Mouse (Mus musculus) splenic B cell, adult 2 months (primary cell): ENCODE results near the gene Gm45234.
A peak's percentile ranks its signal among the peaks of the same experiment; 100 is the strongest.

Source experiments
- DNase-seq: peaks from one replicate; pipeline ENCODE4 v3.0.0-alpha.2; 2011; ENCODE audit warnings: low read depth, low spot score
- H3K27me3 ChIP-seq: 2 replicates; pipeline ENCODE4 v1.6.1; 2012; ENCODE audit warnings: mild to moderate bottlenecking, low read length, moderate library complexity, mixed read lengths; ENCODE audit not compliant: control insufficient read depth, poor library complexity, insufficient read depth, severe bottlenecking
- H3K36me3 ChIP-seq: 2 replicates; pipeline ENCODE4 v1.6.1; 2012; ENCODE audit warnings: mild to moderate bottlenecking, low read length, moderate library complexity, mixed read lengths; ENCODE audit not compliant: control insufficient read depth, poor library complexity, insufficient read depth, severe bottlenecking

Gm45234 gene

GRCm38 (mm10) chr6:124738511-124739023 is 17.3 kb downstream of the Gm45234 start, which contains the start of gene Ptpn6:
Gene Ptpn6 (minus strand): TSS chr6:124738714.
- H3K36me3 ChIP-seq = no peaks in the 10 kb centered on the region; the same call in 1 of the 2 replicates
- no peaks in the 10 kb centered on the region for H3K27me3 ChIP-seq
- DNase-seq = peak; percentile 41

GRCm38 (mm10) chr6:124737040-124737439 is 18.8 kb downstream of the Gm45234 start:
- Histone ChIP-seq H3K27me3 (no peaks in the 10 kb centered on the region), H3K36me3 (no peaks in the 10 kb centered on the region)
- DNase-seq = no peak

GRCm38 (mm10) chr6:124734417-124734816 is 21.4 kb downstream of the Gm45234 start:
- DNase-seq = no peak
- Histone ChIP-seq H3K36me3 (peaks cover 9% of the 10 kb centered on the region), H3K27me3 (no peaks in the 10 kb centered on the region)

- DNase-seq = peak; percentile 87
- Histone ChIP-seq H3K27me3 (no peaks in the 10 kb centered on the region), H3K36me3 (peaks cover 22% of the 10 kb centered on the region)
These were observed 23.1 kb downstream of the Gm45234 start for GRCm38 (mm10) chr6:124732476-124733370.

GRCm38 (mm10) chr6:124731038-124731437 is 24.8 kb downstream of the Gm45234 start:
- H3K27me3 ChIP-seq = no peaks in the 10 kb centered on the region
- peaks cover 35% of the 10 kb centered on the region for H3K36me3 ChIP-seq
- no peak for DNase-seq

- H3K27me3 ChIP-seq = no peaks in the 10 kb centered on the region
- peaks cover 35% of the 10 kb centered on the region for H3K36me3 ChIP-seq
- peak; percentile 91 for DNase-seq
These were observed 25.7 kb downstream of the Gm45234 start for GRCm38 (mm10) chr6:124729850-124730705.

- Histone ChIP-seq H3K36me3 (peaks cover 44% of the 10 kb centered on the region), H3K27me3 (no peaks in the 10 kb centered on the region)
- DNase-seq = no peak
These were observed 27.2 kb downstream of the Gm45234 start for GRCm38 (mm10) chr6:124728621-124729020.

- H3K36me3 ChIP-seq = peaks cover 42% of the 10 kb centered on the region
- no peaks in the 10 kb centered on the region for H3K27me3 ChIP-seq
- DNase-seq = no peak
These were observed 31.3 kb downstream of the Gm45234 start for GRCm38 (mm10) chr6:124724472-124724871.

- H3K27me3 ChIP-seq = no peaks in the 10 kb centered on the region
- peaks cover 37% of the 10 kb centered on the region for H3K36me3 ChIP-seq
- DNase-seq = peak; percentile 75
These were observed 32.3 kb downstream of the Gm45234 start for GRCm38 (mm10) chr6:124723541-124723940.

- DNase-seq = peak; percentile 50
- H3K27me3 ChIP-seq = no peaks in the 10 kb centered on the region
- H3K36me3 ChIP-seq = peaks cover 31% of the 10 kb centered on the region
These were observed 32.8 kb downstream of the Gm45234 start for GRCm38 (mm10) chr6:124722876-124723473.

- DNase-seq = peak; percentile 85
- H3K36me3 ChIP-seq = peaks cover 19% of the 10 kb centered on the region
- no peaks in the 10 kb centered on the region for H3K27me3 ChIP-seq
These were observed 34.9 kb downstream of the Gm45234 start for GRCm38 (mm10) chr6:124720904-124721303.

GRCm38 (mm10) chr6:124719354-124719978 is 36.4 kb downstream of the Gm45234 start:
- DNase-seq = no peak
- H3K36me3 ChIP-seq = peaks cover 18% of the 10 kb centered on the region
- H3K27me3 ChIP-seq = no peaks in the 10 kb centered on the region

GRCm38 (mm10) chr6:124718703-124719102 is 37.1 kb downstream of the Gm45234 start:
- no peak for DNase-seq
- no peaks in the 10 kb centered on the region for H3K27me3 ChIP-seq
- peaks cover 17% of the 10 kb centered on the region for H3K36me3 ChIP-seq

GRCm38 (mm10) chr6:124717968-124718367 is 37.9 kb downstream of the Gm45234 start:
- Histone ChIP-seq H3K36me3 (peaks cover 17% of the 10 kb centered on the region), H3K27me3 (no peaks in the 10 kb centered on the region)
- no peak for DNase-seq
